Mouse (Mus musculus): ENCODE results near the gene Olfr1359.

Gene Olfr1359

GRCm38 (mm10) chr13:21697811-21698210 lies at the start of gene Olfr1359:
Gene Olfr1359, plus strand, starts transcription at chr13:21698111.
- no peak for DNase-seq (ENCODE audit: low read depth, low spot score)

- DNase-seq (ENCODE audit: low read depth, low spot score), result no peak
These were observed 34.6 kb upstream of the Olfr1359 start, which contains the start of gene Olfr1361 for GRCm38 (mm10) chr13:21663286-21663685. Gene Olfr1361, minus strand, starts transcription at chr13:21663386.

- no peak for DNase-seq (ENCODE audit: low read depth, low spot score)
These were observed 20.6 kb upstream of the Olfr1359 start, which contains the start of gene Olfr1360 for GRCm38 (mm10) chr13:21677305-21677704. Gene Olfr1360, minus strand, starts transcription at chr13:21677405.

GRCm38 (mm10) chr13:21706669-21707068 lies 8.8 kb downstream of the Olfr1359 start:
- DNase-seq (ENCODE audit: low read depth, low spot score), result no peak

- peak; percentile 92 for DNase-seq (ENCODE audit: low read depth, low spot score)
These were observed 12.3 kb downstream of the Olfr1359 start for GRCm38 (mm10) chr13:21710031-21710711.

GRCm38 (mm10) chr13:21710821-21711525 lies 13.1 kb downstream of the Olfr1359 start:
- DNase-seq (ENCODE audit: low read depth, low spot score), result peak; percentile 91

GRCm38 (mm10) chr13:21711698-21712097 lies 13.8 kb downstream of the Olfr1359 start:
- no peak for DNase-seq (ENCODE audit: low read depth, low spot score)

GRCm38 (mm10) chr13:21714725-21715124 lies 16.8 kb downstream of the Olfr1359 start:
- DNase-seq (ENCODE audit: low read depth, low spot score), result peak; percentile 88

GRCm38 (mm10) chr13:21715131-21715863 lies 17.4 kb downstream of the Olfr1359 start:
- peak; percentile 45 for DNase-seq (ENCODE audit: low read depth, low spot score)

GRCm38 (mm10) chr13:21715864-21716539 lies 18.1 kb downstream of the Olfr1359 start, which contains the start of the genes Hist1h2bl and Hist1h2ai:
Gene Hist1h2bl, minus strand, starts transcription at chr13:21716143.
Gene Hist1h2ai, plus strand, starts transcription at chr13:21716422.
- DNase-seq (ENCODE audit: low read depth, low spot score), result peak; percentile 91

GRCm38 (mm10) chr13:21716540-21717391 lies 18.9 kb downstream of the Olfr1359 start:
- DNase-seq (ENCODE audit: low read depth, low spot score), result peak; percentile 42

- DNase-seq (ENCODE audit: low read depth, low spot score), result peak; percentile 88
These were observed 19.8 kb downstream of the Olfr1359 start, which contains the start of gene Hist1h3h for GRCm38 (mm10) chr13:21717397-21718357. Gene Hist1h3h, plus strand, starts transcription at chr13:21717659.

GRCm38 (mm10) chr13:21718381-21719080 lies 20.6 kb downstream of the Olfr1359 start:
- DNase-seq (ENCODE audit: low read depth, low spot score), result no peak

- peak; percentile 23 for DNase-seq (ENCODE audit: low read depth, low spot score)
These were observed 23.3 kb downstream of the Olfr1359 start for GRCm38 (mm10) chr13:21721107-21721756.

- peak; percentile 87 for DNase-seq (ENCODE audit: low read depth, low spot score)
These were observed 24.0 kb downstream of the Olfr1359 start, which contains the start of gene Hist1h2bm for GRCm38 (mm10) chr13:21721757-21722372. Gene Hist1h2bm, plus strand, starts transcription at chr13:21722044.

GRCm38 (mm10) chr13:21722373-21722925 lies 24.5 kb downstream of the Olfr1359 start:
- DNase-seq (ENCODE audit: low read depth, low spot score), result no peak

Measured in CD4-positive, CD25-positive, alpha-beta regulatory T cell, adult 2 months (primary cell).